Mouse (Mus musculus): Measurements from ENCODE around the gene Ltk.

Ltk gene

DNA sequence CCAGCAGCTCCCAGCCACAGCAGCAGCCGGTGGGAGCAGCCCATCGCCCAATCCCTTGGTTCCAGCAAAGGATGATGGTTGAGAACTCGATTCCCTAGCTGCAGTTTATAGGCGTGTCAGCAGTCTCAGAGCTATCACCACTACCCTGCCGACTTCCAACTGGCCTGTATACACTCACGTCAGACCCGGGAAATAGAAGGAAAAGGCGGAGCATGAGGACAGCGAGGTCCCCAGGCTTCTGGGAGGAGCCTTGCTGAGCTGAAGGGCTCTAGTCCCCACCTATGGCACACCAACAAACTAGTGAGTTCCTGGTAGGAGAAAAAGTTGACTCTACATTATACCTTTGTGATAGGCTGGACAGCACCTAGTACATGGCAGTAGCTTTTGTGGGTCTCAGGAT is at the start of gene Ltk:
TSS of gene Ltk (minus strand) at position 181 of the 400 bp plus-strand sequence.
- no peak for DNase-seq

DNA sequence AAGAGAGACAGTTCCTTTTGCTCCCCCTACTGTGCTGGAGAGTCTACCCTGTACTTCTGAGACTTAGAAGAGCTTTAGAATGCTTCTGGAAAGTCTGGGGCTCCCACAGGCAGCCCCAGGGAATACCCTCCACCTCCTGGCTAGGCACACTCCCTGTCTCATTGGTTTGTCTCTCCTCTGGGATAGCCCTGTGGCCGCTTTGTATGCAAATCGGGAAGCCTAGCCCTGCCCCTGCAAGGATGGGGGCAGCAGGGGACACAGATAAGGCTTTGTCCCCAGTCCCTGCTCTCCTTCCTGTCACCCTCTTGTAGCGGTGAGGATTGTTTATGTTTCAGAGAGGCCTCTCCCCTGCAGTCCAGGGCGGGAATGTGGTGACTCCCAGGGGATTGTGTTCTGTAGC is 48.6 kb upstream of the Ltk start:
- no peak for DNase-seq

DNA sequence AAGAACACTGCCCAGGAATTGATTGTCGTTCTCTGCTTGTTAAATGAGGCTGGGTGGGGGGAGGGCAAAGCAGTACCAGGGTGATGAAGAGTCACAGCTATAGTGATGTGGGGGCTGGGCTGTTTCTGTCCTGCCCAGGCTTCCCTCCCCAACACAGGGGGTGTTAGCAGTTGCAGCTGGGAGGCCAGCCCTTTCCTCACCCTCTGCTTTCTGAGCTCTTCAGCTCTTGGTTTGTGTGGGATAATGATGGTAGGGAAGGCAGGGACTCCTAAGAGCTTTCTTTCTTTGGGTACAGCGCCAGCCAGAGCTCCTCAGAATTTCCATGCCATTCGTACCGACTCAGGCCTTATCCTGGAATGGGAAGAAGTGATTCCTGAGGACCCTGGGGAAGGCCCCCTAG is 48.2 kb upstream of the Ltk start:
- DNase-seq, result no peak

DNA sequence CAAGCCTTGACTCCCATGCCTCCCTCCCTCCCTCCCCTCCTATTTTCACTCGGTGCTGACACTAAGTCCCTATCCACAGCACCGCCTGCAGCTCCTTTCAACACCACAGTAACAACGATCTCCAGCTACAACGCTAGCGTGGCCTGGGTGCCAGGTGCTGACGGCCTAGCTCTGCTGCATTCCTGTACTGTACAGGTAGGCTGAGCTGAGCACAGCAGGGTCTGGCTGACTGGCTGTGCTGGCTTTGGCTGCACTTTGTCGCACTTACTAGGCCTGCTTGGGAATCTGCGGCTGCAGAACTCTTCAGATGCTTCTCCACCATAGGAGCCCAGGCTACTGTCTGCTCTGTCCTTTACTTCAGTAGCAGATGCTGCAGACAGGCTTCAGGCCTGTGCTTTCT is 45.3 kb upstream of the Ltk start:
- DNase-seq, result no peak

DNA sequence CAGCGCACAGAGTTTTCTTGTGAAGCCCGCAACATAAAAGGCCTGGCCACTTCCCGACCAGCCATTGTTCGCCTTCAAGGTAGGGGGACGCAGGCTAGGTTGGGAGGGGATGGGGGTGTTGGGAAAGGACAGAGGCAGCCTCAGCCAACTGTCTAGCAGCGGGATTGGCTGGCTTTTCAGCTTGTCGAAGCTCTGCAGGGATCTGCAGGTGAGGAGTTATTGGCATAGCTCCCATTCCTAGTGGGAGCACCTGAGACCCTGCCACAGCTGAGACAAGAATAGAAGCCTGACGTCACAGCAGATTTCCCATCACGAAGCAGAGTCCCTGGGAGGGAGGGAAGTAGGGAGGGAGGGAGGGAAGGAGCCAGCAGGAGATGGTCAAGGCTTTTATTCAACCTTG is 44.5 kb upstream of the Ltk start:
- DNase-seq, result no peak

DNA sequence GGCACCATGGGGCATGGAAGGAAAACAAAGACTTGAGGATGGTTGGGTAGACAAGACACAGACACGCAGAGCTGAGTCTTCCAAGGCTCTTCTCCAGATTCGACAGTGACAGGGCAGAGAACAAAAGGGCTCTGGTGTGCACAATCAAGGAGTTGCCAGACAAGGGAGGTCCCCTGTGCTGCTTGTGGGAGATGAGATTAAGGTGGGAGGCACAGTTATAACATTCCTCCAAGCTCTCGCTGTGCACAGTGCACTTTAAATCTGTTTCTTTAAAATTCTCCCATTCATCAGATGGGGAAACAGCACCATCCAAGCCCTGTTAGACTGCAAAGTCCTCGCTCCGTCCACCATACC is 44.0 kb upstream of the Ltk start:
- DNase-seq, result no peak

DNA sequence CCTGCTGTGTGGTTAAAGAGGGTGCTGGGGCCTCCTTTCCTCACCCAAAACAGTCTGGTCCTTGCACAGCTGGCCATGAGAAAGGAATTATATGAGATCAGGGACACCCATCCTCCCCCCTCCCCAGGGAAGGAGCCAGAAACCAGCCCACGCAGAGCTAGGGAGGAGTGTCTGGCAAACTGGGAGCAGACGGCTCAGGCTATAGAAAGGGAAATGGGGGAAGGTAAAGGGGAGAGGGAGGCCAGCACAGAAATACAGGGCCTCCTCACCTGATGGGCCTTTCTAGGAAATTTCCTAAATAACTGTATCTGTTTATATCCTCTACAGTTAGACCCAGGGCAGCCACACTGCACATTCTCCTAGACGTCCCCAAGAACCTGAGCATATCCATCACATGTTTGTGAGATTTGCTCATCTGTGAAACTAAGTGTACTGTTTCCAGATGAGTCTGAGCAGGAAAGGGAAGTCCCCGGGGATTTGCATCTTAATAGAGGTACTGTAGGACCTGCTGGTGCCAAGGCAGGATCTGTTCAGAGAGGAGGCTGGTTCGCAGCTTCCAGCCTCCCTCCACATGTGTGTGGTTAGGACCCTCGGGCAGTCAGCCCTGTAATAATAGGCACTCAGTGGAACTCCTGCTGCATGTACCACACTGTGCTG is 43.5 kb upstream of the Ltk start:
- no peak for DNase-seq

DNA sequence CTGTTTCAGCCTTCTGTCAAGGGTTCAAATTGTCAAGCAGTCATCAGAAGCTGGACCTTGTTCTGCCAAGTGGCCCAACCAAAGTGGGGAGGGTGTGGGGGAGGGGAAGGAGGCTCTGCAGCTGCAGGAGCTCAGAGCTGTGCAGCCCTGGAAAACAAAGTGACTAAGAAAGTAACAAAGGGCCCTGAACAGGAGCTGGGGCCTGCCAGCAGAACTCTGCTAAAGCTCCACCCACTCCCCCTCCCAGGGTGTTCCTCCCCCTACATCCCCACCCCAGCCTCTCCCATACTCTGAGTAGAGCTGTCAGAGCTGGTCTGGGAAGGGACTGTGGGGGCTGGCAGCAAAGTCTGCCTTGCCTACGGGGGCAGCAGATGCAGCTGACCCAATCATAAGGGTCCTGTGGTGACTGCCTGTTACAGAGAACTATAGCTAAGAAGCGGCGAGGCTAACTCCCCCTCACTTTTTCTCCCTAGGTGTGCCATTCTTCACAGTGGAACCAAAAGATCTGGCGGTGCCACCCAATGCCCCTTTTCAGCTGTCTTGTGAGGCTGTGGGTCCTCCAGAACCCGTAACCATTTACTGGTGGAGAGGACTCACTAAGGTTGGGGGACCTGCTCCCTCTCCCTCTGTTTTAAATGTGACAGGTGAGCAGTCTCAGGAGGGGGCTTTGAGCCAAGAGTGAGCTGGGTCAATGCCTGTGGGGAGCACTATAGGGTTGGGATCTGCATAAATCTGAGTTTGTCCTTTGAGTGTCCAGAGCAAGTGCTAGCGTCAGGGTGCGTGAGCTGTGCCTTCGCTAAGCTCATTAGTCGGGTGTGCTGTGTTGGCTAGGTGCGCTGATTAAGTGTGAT is 42.8 kb upstream of the Ltk start:
- DNase-seq, result no peak

DNA sequence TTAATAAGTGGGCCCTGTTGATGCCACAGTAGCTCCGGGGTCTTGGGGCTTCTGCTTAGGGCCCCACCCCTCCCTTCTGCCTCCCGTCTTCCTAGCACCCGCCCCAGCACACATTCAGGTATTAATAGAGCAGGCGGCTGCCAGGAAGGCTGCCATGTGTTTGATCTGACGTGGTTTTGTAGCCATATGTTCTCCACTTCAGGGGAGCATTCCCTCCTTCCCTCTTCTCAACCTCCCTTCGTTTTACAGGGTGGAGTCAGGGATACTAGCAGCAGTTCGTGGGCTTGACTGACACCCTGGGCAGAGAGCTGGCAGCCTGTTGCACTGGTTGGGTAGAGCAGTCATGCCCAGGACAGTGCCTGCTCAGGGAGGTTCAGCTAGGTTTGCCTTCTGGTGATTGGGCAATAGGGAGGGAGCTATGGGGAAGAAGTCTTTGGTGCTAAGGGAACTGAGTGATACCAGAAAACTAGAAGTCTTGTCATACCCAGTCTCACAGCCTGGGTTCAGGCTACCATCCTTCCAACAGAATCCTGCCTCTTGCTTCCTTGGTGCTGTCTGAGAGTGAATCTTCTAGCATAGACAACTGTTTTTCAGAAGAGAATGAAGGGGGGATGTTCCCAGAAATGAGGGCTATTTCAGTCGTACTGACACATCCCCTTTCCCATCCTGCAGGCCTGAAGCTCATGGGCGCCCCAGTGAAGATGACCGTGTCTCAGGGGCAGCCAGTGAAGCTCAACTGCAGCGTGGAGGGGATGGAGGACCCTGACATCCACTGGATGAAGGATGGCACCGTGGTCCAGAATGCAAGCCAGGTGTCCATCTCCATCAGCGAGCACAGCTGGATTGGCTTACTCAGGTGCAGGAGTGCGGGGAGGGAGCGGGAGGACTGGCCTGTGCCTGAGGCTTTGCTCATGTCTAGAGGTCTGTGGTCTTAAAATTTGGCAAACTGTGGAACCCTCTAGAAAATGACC is 40.9 kb upstream of the Ltk start:
- no peak for DNase-seq

DNA sequence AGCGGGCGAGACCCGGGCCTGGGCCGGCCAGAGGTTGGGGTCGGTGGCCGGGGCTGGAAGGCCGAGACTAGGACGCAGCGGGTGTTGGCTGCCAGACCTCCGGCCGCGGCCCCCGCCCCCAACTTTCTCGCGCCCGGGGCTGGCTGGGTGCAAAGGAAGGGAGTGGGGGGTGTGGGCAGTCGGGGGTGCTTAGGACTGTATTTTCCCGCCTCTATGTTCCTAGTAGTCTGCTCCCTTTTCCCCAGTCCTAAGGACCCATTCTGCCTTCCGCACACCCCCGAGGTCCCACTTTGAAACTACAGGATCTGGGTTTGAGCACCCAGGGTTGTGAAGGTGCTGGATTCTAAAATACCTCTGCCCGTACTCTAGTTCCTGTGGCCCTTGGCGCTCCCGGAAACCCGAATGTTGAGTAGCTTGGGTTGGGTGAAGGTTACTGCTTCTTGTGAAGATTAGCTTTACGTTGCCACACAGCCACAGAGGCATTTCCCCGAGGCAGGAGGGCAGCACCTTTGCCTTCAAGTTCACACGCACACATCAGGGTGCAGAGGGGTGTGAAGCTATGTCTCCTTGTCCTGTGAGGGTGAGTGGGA is 39.8 kb upstream of the Ltk start:
- peak in 1 of 2 experiments; percentile 19 for DNase-seq

DNA sequence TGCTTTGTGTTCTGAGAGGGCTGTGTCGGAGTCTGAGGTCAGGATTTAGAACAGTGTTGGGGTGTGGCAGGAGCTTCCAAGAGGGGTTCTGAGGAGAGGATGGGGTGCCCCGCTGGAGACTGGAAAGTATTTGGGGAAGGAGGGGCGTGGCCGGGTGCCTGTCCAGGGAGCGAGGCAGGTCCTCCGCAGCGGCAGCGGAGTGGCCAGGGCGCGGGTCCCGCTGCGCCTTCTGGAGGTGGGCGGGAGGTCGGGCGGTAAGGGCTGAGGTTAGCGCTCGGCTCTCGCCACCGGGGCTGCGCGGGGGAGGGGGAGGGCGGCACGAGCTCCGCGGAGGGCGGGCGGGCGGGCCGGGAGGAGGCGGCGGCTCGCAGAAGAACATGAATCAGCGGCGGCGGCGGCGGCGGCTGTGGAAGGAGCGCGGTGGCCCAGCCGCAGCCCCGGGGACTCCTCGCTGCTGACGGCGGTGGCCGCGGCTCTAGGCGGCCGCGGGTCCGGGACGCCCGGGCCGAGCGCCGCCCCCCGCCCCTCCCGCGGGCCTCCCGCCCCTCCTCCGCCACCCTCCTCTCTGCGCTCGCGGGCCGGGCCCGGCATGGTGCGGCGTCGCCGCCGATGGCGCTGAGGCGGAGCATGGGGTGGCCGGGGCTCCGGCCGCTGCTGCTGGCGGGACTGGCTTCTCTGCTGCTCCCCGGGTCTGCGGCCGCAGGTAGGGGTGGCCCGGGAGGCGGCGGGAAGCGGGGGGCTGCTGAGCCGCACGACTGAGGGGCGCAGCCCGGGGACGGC is 39.1 kb upstream of the Ltk start:
- peak in 1 of 2 experiments; percentile 41 for DNase-seq

DNA sequence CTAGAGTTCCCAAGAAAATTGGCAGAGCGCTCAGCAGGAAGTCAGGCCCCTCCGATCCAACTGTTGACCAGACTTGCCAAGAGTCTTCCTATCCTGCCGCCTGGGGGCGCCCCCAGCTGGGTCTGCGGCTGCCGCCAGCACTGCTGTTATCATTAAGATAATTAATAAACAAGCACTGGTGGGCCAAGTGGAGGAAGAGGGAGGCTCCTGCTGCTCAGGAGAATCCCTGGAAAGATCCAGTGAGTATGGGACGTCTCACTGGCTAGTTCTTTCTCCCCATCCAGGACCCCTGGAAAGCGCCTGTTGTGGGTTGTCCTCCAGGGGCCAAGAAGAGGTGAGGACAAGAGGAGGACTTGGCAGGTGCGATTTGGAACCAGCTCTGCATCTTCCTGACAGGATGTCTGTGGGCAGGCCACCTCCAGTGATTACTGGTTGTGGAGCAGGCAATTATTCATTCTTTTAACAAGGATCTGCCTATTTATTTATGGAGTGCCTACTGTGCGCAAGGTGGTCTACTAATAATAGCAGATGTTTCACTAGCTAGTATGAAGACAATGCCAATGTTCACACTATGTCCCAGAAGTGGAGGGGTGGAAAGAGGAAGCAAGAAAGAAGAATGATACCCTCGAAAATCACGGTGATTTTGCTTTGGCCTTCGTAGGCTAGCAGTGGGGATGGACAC is 38.2 kb upstream of the Ltk start:
- DNase-seq, result peak in 1 of 2 experiments; percentile 49

DNA sequence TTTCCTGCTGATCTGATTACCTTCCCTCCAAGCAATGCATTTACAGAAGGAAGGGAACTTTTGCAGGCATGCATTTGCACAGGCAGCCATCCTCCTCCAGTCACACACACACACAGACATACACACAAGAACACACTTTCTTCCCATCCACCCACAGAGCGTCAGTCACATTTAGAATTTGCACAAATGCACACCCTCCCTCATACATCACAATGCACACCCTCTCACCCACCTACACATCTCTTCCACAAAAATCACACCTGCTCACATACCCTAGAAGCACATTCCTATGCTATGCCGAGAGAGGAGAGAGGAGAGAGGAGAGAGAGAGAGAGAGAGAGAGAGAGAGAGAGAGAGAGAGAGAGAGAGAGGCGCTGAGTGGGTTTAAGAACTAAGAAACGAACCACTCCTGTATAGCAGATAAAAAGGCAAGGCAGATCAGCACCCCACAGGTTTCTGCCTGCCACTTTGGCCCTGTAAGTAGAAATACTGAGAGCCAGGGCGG is 37.1 kb upstream of the Ltk start, which contains the start of gene Tyro3:
TSS of gene Tyro3 (plus strand) at position 455 of the 505 bp plus-strand sequence.
- DNase-seq, result no peak

DNA sequence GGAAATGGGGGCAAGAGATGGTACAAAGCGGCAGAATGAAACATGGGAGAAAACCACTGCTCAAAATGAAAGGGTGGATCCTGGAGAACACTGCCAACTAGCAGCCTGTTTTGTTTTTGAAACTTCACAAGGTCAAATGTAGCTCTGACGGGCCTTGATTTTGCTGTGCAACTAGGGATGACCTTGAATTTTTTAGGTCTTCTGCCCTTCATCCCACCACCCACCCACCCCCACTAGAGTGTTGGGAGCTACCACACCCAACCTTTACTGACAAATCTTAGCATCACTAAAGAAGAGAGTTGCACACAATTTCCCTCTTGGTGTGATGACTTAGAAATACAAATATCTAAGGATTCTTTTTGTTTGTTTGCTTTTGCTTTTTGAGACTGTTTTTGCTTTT is 29.8 kb upstream of the Ltk start:
- no peak for DNase-seq

DNA sequence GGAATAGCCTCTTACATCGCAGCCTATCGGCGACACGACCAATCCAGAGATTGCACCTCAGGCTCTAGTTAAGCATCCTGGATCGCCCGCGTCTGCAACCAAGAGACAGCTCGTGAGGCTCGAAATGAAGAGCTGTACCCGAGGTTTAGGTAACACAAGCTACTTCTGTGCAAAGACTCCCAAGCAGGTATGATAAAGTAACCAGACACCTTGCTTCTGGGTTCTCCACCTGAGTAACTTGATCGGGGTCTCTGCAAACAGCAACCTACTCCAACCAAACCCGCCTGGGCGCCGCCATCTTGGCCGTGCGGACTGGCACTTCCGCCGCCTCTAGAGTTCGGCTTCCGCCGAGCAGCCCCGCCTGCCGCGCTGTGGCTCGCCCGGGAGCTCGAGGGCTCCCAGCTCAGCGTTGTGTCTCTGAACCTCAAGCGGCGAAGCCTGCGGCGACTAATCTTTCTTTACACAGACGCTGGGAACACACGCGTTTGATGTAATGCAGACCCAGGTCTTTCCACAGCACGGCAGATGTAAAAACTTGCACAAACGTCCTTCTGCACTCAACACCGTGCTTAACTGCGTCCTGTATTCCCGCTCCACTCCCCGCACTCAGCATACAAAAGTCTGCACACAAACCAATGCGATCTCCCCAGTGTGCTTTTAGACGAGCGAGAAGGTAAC is 27.1 kb upstream of the Ltk start, which contains the start of gene Rpap1:
TSS of gene Rpap1 (minus strand) at position 332 of the 678 bp plus-strand sequence.
- peak; percentile 64 to 81 for DNase-seq

DNA sequence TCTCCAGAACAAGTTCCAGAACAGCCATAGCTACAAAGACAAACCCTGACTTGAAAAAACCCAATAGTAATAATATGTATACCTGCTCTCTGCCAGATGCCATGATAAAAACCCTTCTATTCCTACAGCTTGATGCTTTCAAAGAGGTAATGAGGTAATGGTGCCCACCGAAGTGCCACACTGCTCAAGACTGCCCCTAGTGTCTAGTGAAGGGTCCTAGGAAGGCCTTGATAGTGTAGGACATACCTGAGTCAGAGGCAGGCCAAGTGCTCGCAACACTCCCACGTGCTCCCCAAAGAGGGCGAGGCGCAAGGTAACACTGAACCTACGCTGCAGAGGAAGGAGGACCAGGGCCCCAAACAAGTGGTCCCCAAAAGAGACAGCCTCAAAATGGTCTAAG is 7.0 kb upstream of the Ltk start:
- DNase-seq, result no peak

DNA sequence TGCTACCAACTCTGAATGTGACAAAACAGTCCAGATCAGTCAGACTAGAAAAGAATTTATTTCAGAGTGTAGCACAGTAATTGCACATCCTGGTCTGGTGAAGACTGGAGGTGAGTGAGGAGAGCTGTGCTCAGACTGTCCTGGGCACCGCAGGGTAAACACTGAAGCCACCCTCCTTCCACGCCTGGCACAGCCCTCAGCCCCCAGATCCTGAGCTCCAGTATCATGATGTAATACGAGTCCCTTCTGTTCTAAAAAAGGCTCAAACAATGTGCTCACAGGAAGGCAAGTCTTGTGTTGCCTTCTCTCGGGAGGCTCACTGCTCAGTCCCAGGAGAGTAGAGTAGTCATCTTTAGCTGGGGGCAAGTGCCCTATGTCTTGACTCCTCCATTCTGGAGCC is 3.7 kb upstream of the Ltk start:
- DNase-seq, result no peak

DNA sequence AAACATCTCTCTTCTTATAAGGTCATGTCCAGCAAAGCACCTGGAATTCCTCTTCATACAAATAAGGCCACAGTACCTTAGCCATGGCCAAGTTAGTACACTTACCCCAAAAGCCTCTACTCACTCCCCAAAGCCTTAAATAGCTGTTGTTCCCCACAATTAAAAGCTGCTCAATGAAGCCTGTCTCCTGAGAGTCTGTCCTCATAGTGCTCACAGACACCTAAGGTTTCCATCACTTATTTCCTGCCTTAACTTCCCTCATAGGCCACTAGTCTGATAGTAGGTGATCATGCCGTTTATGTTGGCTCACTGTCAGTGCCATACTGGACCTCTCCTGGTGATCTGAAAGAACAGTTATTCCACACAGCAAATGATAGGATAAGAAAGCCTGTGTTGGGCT is 2.0 kb upstream of the Ltk start:
- no peak for DNase-seq

DNA sequence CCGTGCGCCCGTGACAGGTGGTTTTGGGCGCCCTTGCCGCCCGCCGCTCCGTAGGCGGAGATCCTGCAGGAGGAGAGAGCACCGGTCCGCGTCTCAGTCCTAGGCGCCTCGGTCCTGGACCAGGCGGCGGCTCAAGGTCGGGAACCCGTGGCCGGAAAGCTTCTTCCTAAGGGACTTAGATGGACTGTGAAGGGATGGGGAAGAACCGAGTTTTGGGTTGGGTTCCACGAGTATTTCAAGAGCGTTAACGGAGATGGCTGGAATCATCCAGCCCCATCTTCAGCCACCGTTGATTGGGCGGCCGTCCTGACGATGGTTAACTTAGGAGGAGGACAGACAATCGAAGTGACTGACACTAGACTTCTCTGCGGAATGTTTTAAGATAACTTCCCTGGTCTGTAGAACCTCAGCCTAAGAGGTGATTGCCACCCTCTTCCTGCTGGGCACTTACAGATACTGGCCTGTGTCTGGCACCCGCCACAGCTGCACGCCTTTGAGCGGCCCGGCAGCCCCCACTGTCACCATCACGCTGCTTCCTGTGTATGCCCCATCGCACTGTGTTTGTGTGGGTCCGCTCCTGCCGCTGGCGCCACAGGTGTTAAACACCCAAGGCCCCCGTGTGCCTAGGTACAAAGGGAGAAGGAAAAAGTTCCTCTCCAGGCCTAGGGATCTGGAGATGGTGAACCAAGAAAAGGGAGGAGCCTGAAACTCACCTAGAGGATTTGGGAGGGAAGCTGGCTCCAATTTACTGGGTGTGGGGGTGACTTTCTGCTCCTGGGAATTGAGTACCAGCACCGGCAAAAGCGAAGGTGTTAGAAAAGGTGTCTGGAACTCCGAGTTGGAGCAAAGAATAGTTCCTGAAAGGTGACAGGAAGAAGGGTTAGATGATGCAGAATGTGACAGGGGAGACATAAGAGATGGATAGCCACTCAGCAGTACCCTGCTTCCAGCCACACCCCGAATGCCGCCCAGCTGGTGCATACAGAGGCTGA is 1.1 kb downstream of the Ltk start:
- DNase-seq, result peak; percentile 54 to 58

Measured in spleen, adult 18-20 months (tissue).